Mouse (Mus musculus): Measurements from ENCODE around the gene Tmem178.

- TF ChIP-seq ZKSCAN1 (IDR thresholded peaks at IDR 0.05; ENCODE audit: low read depth, low read length) (no peak), RCOR1 (IDR thresholded peaks at IDR 0.05; ENCODE audit: low read depth, low read length) (no peak), GABPA (IDR thresholded peaks at IDR 0.05; ENCODE audit: low read depth, low read length) (no peak), MYC (IDR thresholded peaks at IDR 0.05; ENCODE audit: low read depth, low read length) (no peak), CTCF (IDR thresholded peaks at IDR 0.05 in 2 of 3, conservative IDR thresholded peaks at IDR 0.05 in 1 of 3; ENCODE audit: control insufficient read depth in 1 of 3, insufficient read depth in 1 of 3, low read depth in 2 of 3, low read length in 3 of 3, poor library complexity in 1 of 3, severe bottlenecking in 1 of 3) (no peak), NRF1 (IDR thresholded peaks at IDR 0.05; ENCODE audit: insufficient read depth, low read depth, low read length, poor library complexity, severe bottlenecking) (no peak), POLR2A (IDR thresholded peaks at IDR 0.05; ENCODE audit: control insufficient read depth in 1 of 2, insufficient read depth in 1 of 2, low read depth in 1 of 2, low read length in 2 of 2, poor library complexity in 1 of 2) (no peak)
Observed at GRCm38 (mm10) chr17:80997226-80997625, 52.8 kb downstream of the Tmem178 start.

Measured in MEL (cell line).